In genomic region chr10:81050645-81051044, GRCm38 (mm10) we compare ENCODE assay signal across 10 mouse cellular contexts. TPM values are rescaled to one million over a fixed set of nuclear protein-coding genes. Genes with fewer than 3 reads are reported as not detected.
DNase-seq lines count a peak whose midpoint lies in the region; ATAC-seq and TF ChIP-seq lines count a peak whose summit lies in the region.
"Had no signal": no experiment of that assay in that cellular context is flagged by ENCODE, and none has a peak within 500 bp of the region (broad histone marks: within the 10 kb centered on the region; RNA-seq: fewer than 3 reads in every experiment).

No protein-coding gene starts in this region.

- H3K9me3 ChIP-seq in lung, postnatal 0 days (ENCODE audit: low read length): no peaks in the 10 kb centered on the region
- H3K9me3 ChIP-seq: stomach, embryonic 15.5 days had no signal

- H3K4me1 ChIP-seq in cerebellum, adult 2 months (ENCODE audit: control insufficient read depth, insufficient read depth, low read length): peaks cover 28% of the 10 kb centered on the region; the same call in 1 of the 2 replicates
- no peaks in the 10 kb centered on the region for H3K4me1 ChIP-seq in lung, postnatal 0 days (ENCODE audit: insufficient read depth, low read depth, low read length)

- peak; percentile 45 for TF ChIP-seq CTCF in cerebellum, adult 2 months (IDR thresholded peaks at IDR 0.05; ENCODE audit: borderline replicate concordance, insufficient read depth, low read depth, low read length)
- peak; percentile 59 for TF ChIP-seq CTCF in lung, postnatal 0 days (IDR thresholded peaks at IDR 0.05)

- no peak for DNase-seq in cerebellum, adult 2 months
- DNase-seq in cerebellum, adult 9-11 months: no peak
- DNase-seq in lung, postnatal 0 days (ENCODE audit: low spot score): peak; percentile 30
- DNase-seq in lung, postnatal 36 days: no peak
- peak; percentile 59 for DNase-seq in testis, postnatal 10 days (ENCODE audit: low spot score)
- DNase-seq in gastrocnemius, postnatal 25 days: no peak
- no peak for DNase-seq in layer of hippocampus, adult 9-10 months (ENCODE audit: low spot score)

- no peak overlapping the region for H3K27ac ChIP-seq in cerebellum, adult 2 months (ENCODE audit: insufficient read depth, low read length)
- no peak overlapping the region for H3K27ac ChIP-seq in lung, postnatal 0 days (ENCODE audit: low read length)
- H3K27ac ChIP-seq: stomach, embryonic 15.5 days had no signal

- no peaks in the 10 kb centered on the region for H3K27me3 ChIP-seq in cerebellum, adult 2 months (ENCODE audit: control insufficient read depth, insufficient read depth, low read length)
- H3K27me3 ChIP-seq in lung, postnatal 0 days (replicated peaks; ENCODE audit: insufficient read depth, low read length): no peaks in the 10 kb centered on the region
- H3K27me3 ChIP-seq: stomach, embryonic 15.5 days had no signal

- TF ChIP-seq EP300 in lung, postnatal 0 days (IDR thresholded peaks at IDR 0.05): no peak

- H3K4me3 ChIP-seq in cerebellum, adult 2 months (replicated peaks; ENCODE audit: insufficient read depth, low read depth, low read length): no peak overlapping the region
- H3K4me3 ChIP-seq in lung, postnatal 0 days (ENCODE audit: low read depth, low read length): no peak overlapping the region
- H3K4me3 ChIP-seq: stomach, embryonic 15.5 days had no signal

- peaks cover 53% of the 10 kb centered on the region for H3K36me3 ChIP-seq in lung, postnatal 0 days (ENCODE audit: insufficient read depth, low read length)

- no peak overlapping the region for H3K4me2 ChIP-seq in lung, postnatal 0 days (replicated peaks; ENCODE audit: low read depth, low read length)
- H3K4me2 ChIP-seq: stomach, embryonic 15.5 days had no signal

- H3K9ac ChIP-seq in lung, postnatal 0 days (replicated peaks; ENCODE audit: low read depth): no peak overlapping the region
- H3K9ac ChIP-seq: stomach, embryonic 15.5 days had no signal

- no peak for ATAC-seq in lung, postnatal 0 days
- peak; percentile 57; the same call in 1 of the 2 replicates for ATAC-seq in granulocyte monocyte progenitor cell, adult 5-6 weeks (replicated peaks; ENCODE audit: poor library complexity, severe bottlenecking)
- ATAC-seq: inflammation-experienced regulatory T-cells, adult 6 months had no signal

- 83% methylated on average over 4 of the region's 4 CpGs for WGBS in cerebellum, adult 2 months
- 77% methylated on average over 3 of the region's 4 CpGs for WGBS in lung, postnatal 0 days

- TF ChIP-seq POLR2A in cerebellum, adult 2 months (IDR thresholded peaks at IDR 0.05; ENCODE audit: borderline replicate concordance, insufficient read depth, low read length): no peak

RNA-seq across cellular contexts. Expression of gene Sgta, which starts 9.3 kb away (rescaled TPM):
- 231 and 240 TPM in 2 replicates for polyA plus RNA-seq in cerebellum, adult 2 months (2012; rRNA removed)
- 102 and 103 TPM in 2 replicates for polyA plus RNA-seq in lung, postnatal 0 days (2015; fragmentation: Nextera tagmentation; extraction: Ambion mirVana)
- 33.8 and 47.9 TPM in 2 replicates for total RNA-seq in granulocyte monocyte progenitor cell, adult 5-6 weeks (2014; fragmentation: Nextera tagmentation)
- 37.5 and 41.7 TPM in 2 replicates for total RNA-seq in granulocyte monocyte progenitor cell, adult 5-6 weeks (2017)
- total RNA-seq in gastrocnemius, postnatal 25 days (2021): 10 to 100 TPM; 82.2 to 85.2 TPM

RNA-seq across cellular contexts. Expression of gene Slc39a3, which starts 13.4 kb away (rescaled TPM):
- 75.2 and 77.0 TPM in 2 replicates for polyA plus RNA-seq in cerebellum, adult 2 months (2012; rRNA removed)
- 15.4 and 16.0 TPM in 2 replicates for polyA plus RNA-seq in lung, postnatal 0 days (2015; fragmentation: Nextera tagmentation; extraction: Ambion mirVana)
- 3.1 and 5.9 TPM in 2 replicates for total RNA-seq in granulocyte monocyte progenitor cell, adult 5-6 weeks (2014; fragmentation: Nextera tagmentation)
- 4.3 and 5.3 TPM in 2 replicates for total RNA-seq in granulocyte monocyte progenitor cell, adult 5-6 weeks (2017)
- 10 to 100 TPM; 13.5 to 13.9 TPM for total RNA-seq in gastrocnemius, postnatal 25 days (2021)

RNA-seq across cellular contexts. Expression of gene Thop1, which starts 19.2 kb away (rescaled TPM):
- polyA plus RNA-seq in cerebellum, adult 2 months (2012; rRNA removed): 54.7 and 55.3 TPM in 2 replicates
- 14.0 and 15.1 TPM in 2 replicates for polyA plus RNA-seq in lung, postnatal 0 days (2015; fragmentation: Nextera tagmentation; extraction: Ambion mirVana)
- 23.3 and 24.4 TPM in 2 replicates for total RNA-seq in granulocyte monocyte progenitor cell, adult 5-6 weeks (2014; fragmentation: Nextera tagmentation)
- total RNA-seq in granulocyte monocyte progenitor cell, adult 5-6 weeks (2017): 24.7 and 26.3 TPM in 2 replicates
- total RNA-seq in gastrocnemius, postnatal 25 days (2021): 10 to 100 TPM; 18.5 to 22.9 TPM

RNA-seq across cellular contexts. Expression of gene Diras1, which starts 25.2 kb away (rescaled TPM):
- 126 and 136 TPM in 2 replicates for polyA plus RNA-seq in cerebellum, adult 2 months (2012; rRNA removed)
- not detected in 2 replicates for polyA plus RNA-seq in lung, postnatal 0 days (2015; fragmentation: Nextera tagmentation; extraction: Ambion mirVana)
- not detected in 2 replicates for total RNA-seq in granulocyte monocyte progenitor cell, adult 5-6 weeks (2014; fragmentation: Nextera tagmentation)
- total RNA-seq in granulocyte monocyte progenitor cell, adult 5-6 weeks (2017): not detected in 2 replicates
- total RNA-seq in gastrocnemius, postnatal 25 days (2021): under 1 TPM in 1 of 2 experiments, not detected in 1; 0.51 TPM
- polyA plus RNA-seq: inflammation-experienced regulatory T-cells, adult 6 months had no signal

RNA-seq across cellular contexts. Expression of gene Gng7, which starts 35.9 kb away (rescaled TPM):
- polyA plus RNA-seq in cerebellum, adult 2 months (2012; rRNA removed): 21.0 and 23.0 TPM in 2 replicates
- polyA plus RNA-seq in lung, postnatal 0 days (2015; fragmentation: Nextera tagmentation; extraction: Ambion mirVana): 1.0 and 1.4 TPM in 2 replicates
- 0.30 and 1.5 TPM in 2 replicates for total RNA-seq in granulocyte monocyte progenitor cell, adult 5-6 weeks (2014; fragmentation: Nextera tagmentation)
- 0.09 and 0.46 TPM in 2 replicates for total RNA-seq in granulocyte monocyte progenitor cell, adult 5-6 weeks (2017)
- 1 to 10 TPM in 1 of 2 experiments, under 1 TPM in 1; 0.61 to 1.1 TPM for total RNA-seq in gastrocnemius, postnatal 25 days (2021)
- polyA plus RNA-seq: inflammation-experienced regulatory T-cells, adult 6 months had no signal

Comparison
In these comparisons a context has a peak if more than half of its experiments do, and no peak if none do; other contexts are left out.
1. DNase-seq: peak in lung, postnatal 0 days (single experiment) and testis, postnatal 10 days (single experiment); none in cerebellum, adult 2 months (0 of 2), cerebellum, adult 9-11 months (single experiment), lung, postnatal 36 days (single experiment), gastrocnemius, postnatal 25 days (single experiment) and layer of hippocampus, adult 9-10 months (single experiment).